Mouse (Mus musculus): ENCODE measurements around the gene Saysd1. TPM values are rescaled to one million over a fixed set of nuclear protein-coding genes. Genes with fewer than 3 reads are reported as not detected.

Gene Saysd1
- total and polyA plus RNA-seq, 3 experiments = 3.2 to 4.4 TPM; not detected in 1

- H3K27ac ChIP-seq (ENCODE audit: control insufficient read depth, low read depth, low read length) = no peak overlapping the region
- TF ChIP-seq ZMIZ1 (IDR thresholded peaks at IDR 0.05; ENCODE audit: low read depth, low read length) (no peak), MYB (IDR thresholded peaks at IDR 0.05; ENCODE audit: low read depth, low read length) (no peak), HCFC1 (IDR thresholded peaks at IDR 0.05; ENCODE audit: low read depth, low read length) (no peak), JUND (IDR thresholded peaks at IDR 0.05; ENCODE audit: low read depth, low read length) (no peak), MAFK (IDR thresholded peaks at IDR 0.05; ENCODE audit: borderline replicate concordance, low read depth, low read length) (no peak), SMC3 (IDR thresholded peaks at IDR 0.05; ENCODE audit: low read depth, low read length) (no peak), BHLHE40 (IDR thresholded peaks at IDR 0.05; ENCODE audit: borderline replicate concordance, low read depth, low read length) (no peak), RCOR1 (IDR thresholded peaks at IDR 0.05; ENCODE audit: low read depth, low read length) (no peak), POLR2A (IDR thresholded peaks at IDR 0.05; ENCODE audit: control insufficient read depth in 1 of 2, insufficient read depth in 1 of 2, low read depth in 1 of 2, low read length in 2 of 2, poor library complexity in 1 of 2) (no peak), NELFE (IDR thresholded peaks at IDR 0.05; ENCODE audit: low read depth, low read length) (no peak), TBP (IDR thresholded peaks at IDR 0.05; ENCODE audit: low read depth, low read length) (no peak), MAZ (IDR thresholded peaks at IDR 0.05; ENCODE audit: low read depth, low read length) (no peak), CHD1 (IDR thresholded peaks at IDR 0.05; ENCODE audit: low read depth, low read length) (no peak), MYC (IDR thresholded peaks at IDR 0.05; ENCODE audit: low read depth, low read length) (no peak), GATA1 (IDR thresholded peaks at IDR 0.05; ENCODE audit: low read depth, low read length) (no peak)
- no peaks in the 10 kb centered on the region for H3K36me3 ChIP-seq (ENCODE audit: control insufficient read depth in 1 of 2, insufficient read depth in 2 of 2, low read length in 2 of 2)
- H3K9me3 ChIP-seq (replicated peaks; ENCODE audit: insufficient read depth, low read length) = no peaks in the 10 kb centered on the region
- H3K79me2 ChIP-seq (ENCODE audit: control insufficient read depth, insufficient read depth, low read length, poor library complexity) = no peaks in the 10 kb centered on the region
- H3K27me3 ChIP-seq (ENCODE audit: control insufficient read depth in 1 of 2, insufficient read depth in 2 of 2, low read length in 2 of 2) = no peaks in the 10 kb centered on the region
- H3K4me3 ChIP-seq (ENCODE audit: control insufficient read depth in 1 of 2, insufficient read depth in 1 of 2, low read depth in 2 of 2, low read length in 2 of 2) = no peak overlapping the region
- no peak overlapping the region for H3K9ac ChIP-seq (ENCODE audit: control insufficient read depth, low read depth, low read length, poor library complexity, severe bottlenecking)
- no peaks in the 10 kb centered on the region for H3K4me1 ChIP-seq (ENCODE audit: control insufficient read depth in 1 of 2, insufficient read depth in 2 of 2, low read length in 2 of 2)
- DNase-seq (ENCODE audit: low read depth, low spot score) = no peak
Observed at GRCm38 (mm10) chr14:20134965-20135671, 3.2 kb downstream of the Saysd1 start.

- H3K79me2 ChIP-seq (ENCODE audit: control insufficient read depth, insufficient read depth, low read length, poor library complexity) = no peaks in the 10 kb centered on the region
- H3K36me3 ChIP-seq (ENCODE audit: control insufficient read depth in 1 of 2, insufficient read depth in 2 of 2, low read length in 2 of 2) = no peaks in the 10 kb centered on the region
- TF ChIP-seq ZC3H11A (IDR thresholded peaks at IDR 0.05; ENCODE audit: low read depth, low read length) (no peak), USF1 (IDR thresholded peaks at IDR 0.05; ENCODE audit: low read depth, low read length) (no peak), TAL1 (IDR thresholded peaks at IDR 0.05; ENCODE audit: low read length) (no peak), JUND (IDR thresholded peaks at IDR 0.05; ENCODE audit: low read depth, low read length) (no peak), MXI1 (IDR thresholded peaks at IDR 0.05; ENCODE audit: low read depth, low read length) (no peak), GABPA (IDR thresholded peaks at IDR 0.05; ENCODE audit: low read depth, low read length) (no peak), TCF12 (IDR thresholded peaks at IDR 0.05; ENCODE audit: low read depth, low read length) (no peak), MEF2A (IDR thresholded peaks at IDR 0.05; ENCODE audit: extremely low read depth, insufficient replicate concordance, low read depth, low read length, poor library complexity, severe bottlenecking) (no peak), CHD1 (IDR thresholded peaks at IDR 0.05; ENCODE audit: low read depth, low read length) (no peak), CHD2 (IDR thresholded peaks at IDR 0.05; ENCODE audit: low read length) (no peak), KAT2A (conservative IDR thresholded peaks at IDR 0.05; ENCODE audit: low read depth, low read length) (no peak), MAX (IDR thresholded peaks at IDR 0.05; ENCODE audit: low read length) (no peak), POLR2AphosphoS5 (IDR thresholded peaks at IDR 0.05; ENCODE audit: borderline replicate concordance, low read depth, low read length) (no peak), POLR2A (IDR thresholded peaks at IDR 0.05; ENCODE audit: control insufficient read depth in 1 of 2, insufficient read depth in 1 of 2, low read depth in 1 of 2, low read length in 2 of 2, poor library complexity in 1 of 2) (no peak), SIN3A (IDR thresholded peaks at IDR 0.05; ENCODE audit: low read length) (no peak), NELFE (IDR thresholded peaks at IDR 0.05; ENCODE audit: low read depth, low read length) (no peak), UBTF (IDR thresholded peaks at IDR 0.05; ENCODE audit: borderline replicate concordance, insufficient read depth, low read depth, low read length) (no peak), MYC (IDR thresholded peaks at IDR 0.05; ENCODE audit: low read depth, low read length) (no peak), MYB (IDR thresholded peaks at IDR 0.05; ENCODE audit: low read depth, low read length) (no peak), RAD21 (IDR thresholded peaks at IDR 0.05; ENCODE audit: low read depth, low read length) (no peak)
- H3K27ac ChIP-seq (ENCODE audit: control insufficient read depth, low read depth, low read length) = no peak overlapping the region
- H3K9ac ChIP-seq (ENCODE audit: control insufficient read depth, low read depth, low read length, poor library complexity, severe bottlenecking) = no peak overlapping the region
- DNase-seq (ENCODE audit: low read depth, low spot score) = no peak
- H3K27me3 ChIP-seq (ENCODE audit: control insufficient read depth in 1 of 2, insufficient read depth in 2 of 2, low read length in 2 of 2) = no peaks in the 10 kb centered on the region; a peak in 1 of 4 replicates
- H3K4me1 ChIP-seq (ENCODE audit: control insufficient read depth in 1 of 2, insufficient read depth in 2 of 2, low read length in 2 of 2) = no peaks in the 10 kb centered on the region
- H3K9me3 ChIP-seq (replicated peaks; ENCODE audit: insufficient read depth, low read length) = no peaks in the 10 kb centered on the region
- H3K4me3 ChIP-seq (ENCODE audit: control insufficient read depth in 1 of 2, insufficient read depth in 1 of 2, low read depth in 2 of 2, low read length in 2 of 2) = no peak overlapping the region
Observed at GRCm38 (mm10) chr14:20128162-20128561, 10.2 kb downstream of the Saysd1 start.

All from MEL (cell line).